Mouse (Mus musculus): ENCODE measurements around the gene Apoc3.

DNA sequence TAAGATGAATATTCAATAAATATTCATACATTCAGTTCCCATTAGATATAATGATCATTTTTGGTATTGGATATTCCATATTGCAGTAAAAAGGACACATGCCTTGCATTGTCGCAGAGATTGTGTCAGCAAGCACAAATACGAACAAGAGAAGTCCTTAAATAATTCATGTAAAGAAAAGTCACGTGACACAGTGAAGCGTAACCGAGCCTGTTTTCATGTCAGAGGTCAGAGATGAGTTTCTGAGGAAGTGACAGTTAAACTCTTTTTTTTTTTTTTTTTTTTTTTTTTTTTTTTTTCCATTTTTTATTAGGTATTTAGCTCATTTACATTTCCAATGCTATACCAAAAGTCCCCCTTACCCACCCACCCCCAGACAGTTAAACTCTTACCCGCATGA, 42.8 kb downstream of the Apoc3 start:
- no peak for TF ChIP-seq CTCF (IDR thresholded peaks at IDR 0.05; ENCODE audit: borderline replicate concordance, insufficient read depth, low read depth, low read length)
- no peak for TF ChIP-seq POLR2A (IDR thresholded peaks at IDR 0.05; ENCODE audit: borderline replicate concordance, insufficient read depth, low read length)
